Mouse (Mus musculus) embryonic facial prominence, embryonic 14.5 days (tissue): Measurements from ENCODE around the gene Txnip. TPM values are rescaled to one million over a fixed set of nuclear protein-coding genes. Genes with fewer than 3 reads are reported as not detected.

Experiments used
- ATAC-seq: fragments of 200-750 bp; cut with Nextera tagmentation; 2 replicates; pipeline ENCODE4 v1.8.0; 2017; ENCODE audit warnings: low read depth, moderate number of reproducible peaks, moderate TSS enrichment
- DNase-seq: peaks from one replicate; pipeline ENCODE4 v3.0.0-alpha.2; 2015; ENCODE audit warnings: low spot score
- H3K27ac ChIP-seq: fragments of 300-500 bp; sonication (generic); replicated peaks from 2 replicates; pipeline ENCODE4 v1.5.1; 2014; ENCODE audit warnings: low read depth, mild to moderate bottlenecking, low read length, moderate library complexity
- H3K27me3 ChIP-seq: fragments of 300-500 bp; sonication (generic); replicated peaks from 2 replicates; pipeline ENCODE4 v1.6.1; 2014; ENCODE audit warnings: low read length; ENCODE audit not compliant: control insufficient read depth, insufficient read depth
- H3K36me3 ChIP-seq: fragments of 300-500 bp; sonication (generic); 2 replicates; pipeline ENCODE4 v1.6.1; 2014; ENCODE audit warnings: low read length, mixed read lengths; ENCODE audit not compliant: control insufficient read depth, insufficient read depth
- H3K4me1 ChIP-seq: fragments of 300-500 bp; sonication (generic); 2 replicates; pipeline ENCODE4 v1.6.1; 2014; ENCODE audit warnings: antibody characterized with exemption, low read length; ENCODE audit not compliant: control insufficient read depth, insufficient read depth
- H3K4me2 ChIP-seq: fragments of 300-500 bp; sonication (generic); 2 replicates; pipeline ENCODE4 v1.6.1; 2014; ENCODE audit warnings: low read depth, mild to moderate bottlenecking, low read length, moderate library complexity, mixed read lengths
- H3K4me3 ChIP-seq: fragments of 300-500 bp; sonication (generic); 2 replicates; pipeline ENCODE4 v1.5.1; 2014; ENCODE audit warnings: low read depth, mild to moderate bottlenecking, low read length
- H3K9ac ChIP-seq: fragments of 300-500 bp; sonication (generic); 2 replicates; pipeline ENCODE4 v1.6.1; 2014; ENCODE audit warnings: low read depth, mild to moderate bottlenecking, low read length, moderate library complexity, mixed read lengths
- H3K9me3 ChIP-seq: fragments of 300-500 bp; sonication (generic); 2 replicates; pipeline ENCODE4 v1.6.1; 2016; ENCODE audit warnings: low read length; ENCODE audit not compliant: control insufficient read depth
- WGBS: fragments of 180-500 bp; shearing (Covaris S2); extraction: QIAGEN DNeasy Blood & Tissue Kit; methylation state at CpG from one replicate; pipeline ENCODE4 v1.1.7; 2014; 5-methylcytosine and 5-hydroxymethylcytosine counted together
- polyA plus RNA-seq: library from polyadenylated mRNA; unstranded; fragments of >200 nt; fragmentation: Nextera tagmentation; extraction: Ambion mirVana; gene quantifications from 2 replicates; pipeline ENCODE4 v1.2.1, GENCODE M21; 2014

The Txnip gene
- polyA plus RNA-seq, 1 experiment from 2014 or later = 160 TPM

- Histone ChIP-seq H3K4me2 (peak overlapping the region; percentile 23; the same call in 1 of the 2 replicates), H3K27me3 (no peaks in the 10 kb centered on the region), H3K9me3 (no peaks in the 10 kb centered on the region), H3K27ac (peak overlapping the region; percentile 80), H3K9ac (peak overlapping the region; percentile 36; the same call in 1 of the 2 replicates), H3K4me1 (peaks cover 20% of the 10 kb centered on the region), H3K4me3 (no peak overlapping the region), H3K36me3 (peaks cover 7% of the 10 kb centered on the region)
- DNase-seq (peak; percentile 89), ATAC-seq (peak; percentile 11; the same call in 1 of the 2 replicates)
- WGBS = 31% methylated on average over 12 of the region's 12 CpGs
Measured at GRCm38 (mm10) chr3:96555041-96555596, 2.6 kb upstream of the Txnip start.

GRCm38 (mm10) chr3:96555999-96556614 is 1.6 kb upstream of the Txnip start:
- WGBS = 77% methylated on average over 15 of the region's 15 CpGs
- H3K9me3 ChIP-seq = no peaks in the 10 kb centered on the region
- H3K4me3 ChIP-seq = peak overlapping the region; percentile 64; the same call in 1 of the 2 replicates
- ATAC-seq = no peak
- peak overlapping the region; percentile 84 for H3K4me2 ChIP-seq
- peak overlapping the region; percentile 91; the same call in 1 of the 2 replicates for H3K27ac ChIP-seq
- H3K4me1 ChIP-seq = peaks cover 29% of the 10 kb centered on the region
- no peak for DNase-seq
- H3K36me3 ChIP-seq = peaks cover 17% of the 10 kb centered on the region
- no peak overlapping the region for H3K9ac ChIP-seq
- H3K27me3 ChIP-seq = no peaks in the 10 kb centered on the region

DNA sequence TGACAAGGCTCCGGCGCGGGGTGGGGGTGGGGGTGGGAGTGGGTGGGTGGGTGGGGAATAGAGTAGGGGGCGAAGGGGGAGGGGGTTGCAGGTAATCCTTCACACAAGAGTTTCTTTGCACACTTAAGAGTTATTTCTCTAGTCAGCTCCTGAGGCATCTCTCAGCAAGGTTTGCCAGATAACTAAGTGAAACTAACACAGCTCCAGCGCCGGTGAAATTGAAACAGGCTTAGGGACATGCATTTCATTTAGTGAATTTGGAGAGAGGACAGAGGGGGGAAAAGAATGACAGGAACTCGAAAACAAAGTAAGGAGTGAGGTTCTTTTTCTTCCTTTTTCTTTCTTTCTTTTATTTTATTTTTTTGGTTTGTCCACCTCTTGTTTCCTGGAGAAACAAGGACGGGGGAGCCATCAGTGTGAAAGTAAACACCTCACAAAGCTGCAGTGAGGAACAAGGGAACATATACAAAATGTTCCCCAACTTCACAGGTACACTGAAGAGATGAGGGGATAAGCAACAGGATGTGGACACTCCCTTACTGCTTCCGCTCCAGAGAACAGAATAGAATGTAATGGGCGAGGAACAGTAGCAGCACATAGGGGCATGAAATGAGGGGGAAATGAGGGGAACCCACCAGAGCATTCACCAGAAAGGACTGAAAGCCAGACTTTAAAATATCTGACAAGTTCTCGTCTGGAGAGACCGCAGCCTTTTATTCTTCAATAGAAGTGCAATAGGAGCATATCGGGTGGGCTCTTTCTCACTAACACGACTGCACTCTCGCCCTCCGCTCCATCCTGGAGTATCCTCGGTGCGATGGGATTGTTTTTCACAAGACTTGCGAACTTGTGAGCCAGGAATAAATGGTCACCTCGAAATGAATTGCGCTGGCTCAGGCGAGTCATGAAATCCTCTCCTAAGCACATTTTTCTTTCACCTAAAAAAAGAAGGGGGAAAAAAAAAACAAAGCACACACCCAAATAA is 814 bp upstream of the Txnip start:
- Histone ChIP-seq H3K4me2 (peak overlapping the region; percentile 84), H3K4me1 (peaks cover 34% of the 10 kb centered on the region), H3K27me3 (no peaks in the 10 kb centered on the region), H3K9ac (peak overlapping the region; percentile 66), H3K36me3 (peaks cover 22% of the 10 kb centered on the region), H3K9me3 (no peaks in the 10 kb centered on the region), H3K4me3 (peak overlapping the region; percentile 64), H3K27ac (peak overlapping the region; percentile 91)
- WGBS = 3% methylated on average over 22 of the region's 22 CpGs
- DNase-seq = peak; percentile 44
- ATAC-seq = no peak

- H3K9ac ChIP-seq = peak overlapping the region; percentile 78
- no peaks in the 10 kb centered on the region for H3K9me3 ChIP-seq
- H3K4me2 ChIP-seq = peak overlapping the region; percentile 84
- WGBS = under 1% methylated on average over 17 of the region's 17 CpGs
- peaks cover 34% of the 10 kb centered on the region for H3K4me1 ChIP-seq
- H3K27me3 ChIP-seq = no peaks in the 10 kb centered on the region
- peak overlapping the region; percentile 64 for H3K4me3 ChIP-seq
- H3K36me3 ChIP-seq = peaks cover 22% of the 10 kb centered on the region
- H3K27ac ChIP-seq = peak overlapping the region; percentile 86
- ATAC-seq = no peak
- DNase-seq = no peak
Measured at GRCm38 (mm10) chr3:96558159-96558558, 402 bp downstream of the Txnip start.

DNA sequence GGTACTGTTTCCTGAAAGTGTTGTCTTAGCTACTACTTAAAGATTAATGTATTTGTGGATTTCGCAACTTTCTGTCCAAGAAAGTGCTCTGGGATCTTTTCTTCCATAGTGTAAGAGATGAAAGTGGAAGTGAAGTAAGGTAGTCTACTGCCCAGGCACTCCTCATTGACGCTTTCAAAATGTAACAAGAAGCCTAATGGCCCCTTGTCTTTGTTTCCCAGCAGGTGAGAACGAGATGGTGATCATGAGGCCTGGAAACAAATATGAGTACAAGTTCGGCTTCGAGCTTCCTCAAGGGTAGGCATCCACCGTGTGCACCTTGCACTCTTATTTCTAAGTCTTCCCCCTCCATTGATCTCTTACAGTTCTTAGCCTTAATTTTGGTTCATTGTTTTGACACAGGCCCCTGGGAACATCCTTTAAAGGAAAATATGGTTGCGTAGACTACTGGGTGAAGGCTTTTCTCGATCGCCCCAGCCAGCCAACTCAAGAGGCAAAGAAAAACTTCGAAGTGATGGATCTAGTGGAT is 975 bp downstream of the Txnip start:
- H3K27ac ChIP-seq = peak overlapping the region; percentile 86
- no peaks in the 10 kb centered on the region for H3K27me3 ChIP-seq
- H3K4me1 ChIP-seq = peaks cover 34% of the 10 kb centered on the region

DNA sequence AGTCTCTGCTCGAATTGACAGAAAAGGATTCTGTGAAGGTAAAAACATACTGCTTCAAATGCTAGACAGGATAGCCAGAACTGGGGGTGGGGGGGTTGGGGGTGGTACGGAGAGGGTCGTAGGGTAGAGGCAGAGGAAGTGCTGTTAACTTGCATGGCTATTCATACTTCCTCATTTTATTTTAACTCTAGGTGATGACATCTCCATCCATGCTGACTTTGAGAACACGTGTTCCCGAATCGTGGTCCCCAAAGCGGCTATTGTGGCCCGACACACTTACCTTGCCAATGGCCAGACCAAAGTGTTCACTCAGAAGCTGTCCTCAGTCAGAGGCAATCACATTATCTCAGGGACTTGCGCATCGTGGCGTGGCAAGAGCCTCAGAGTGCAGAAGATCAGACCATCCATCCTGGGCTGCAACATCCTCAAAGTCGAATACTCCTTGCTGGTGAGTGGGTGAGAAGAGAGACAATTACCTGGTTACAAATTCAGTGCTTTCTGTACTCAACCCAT is 1.7 kb downstream of the Txnip start:
- Histone ChIP-seq H3K27ac (peak overlapping the region; percentile 86; the same call in 1 of the 2 replicates), H3K4me3 (peak overlapping the region; percentile 64), H3K9ac (peak overlapping the region; percentile 78), H3K4me1 (peaks cover 37% of the 10 kb centered on the region), H3K4me2 (peak overlapping the region; percentile 84), H3K27me3 (no peaks in the 10 kb centered on the region), H3K36me3 (peaks cover 22% of the 10 kb centered on the region), H3K9me3 (no peaks in the 10 kb centered on the region)
- DNase-seq (no peak), ATAC-seq (no peak)
- WGBS = 71% methylated on average over 12 of the region's 12 CpGs

More for the DNA sequence above, 975 bp downstream of the Txnip start:
- peak overlapping the region; percentile 78 for H3K9ac ChIP-seq
- peaks cover 22% of the 10 kb centered on the region for H3K36me3 ChIP-seq
- peak overlapping the region; percentile 84 for H3K4me2 ChIP-seq
- ATAC-seq = no peak
- H3K4me3 ChIP-seq = peak overlapping the region; percentile 64
- WGBS = 37% methylated on average over 10 of the region's 10 CpGs
- DNase-seq = no peak
- no peaks in the 10 kb centered on the region for H3K9me3 ChIP-seq

- Histone ChIP-seq H3K4me3 (peak overlapping the region; percentile 64), H3K27me3 (no peaks in the 10 kb centered on the region), H3K36me3 (peaks cover 22% of the 10 kb centered on the region), H3K4me2 (peak overlapping the region; percentile 84), H3K4me1 (peaks cover 35% of the 10 kb centered on the region), H3K9me3 (no peaks in the 10 kb centered on the region), H3K9ac (peak overlapping the region; percentile 78), H3K27ac (0 out of 2 replicates have a peak overlapping the region, but pooled peaks have one; percentile 10)
- 85% methylated on average over 23 of the region's 23 CpGs for WGBS
- DNase-seq (no peak), ATAC-seq (no peak)
Measured at GRCm38 (mm10) chr3:96559911-96560850, 2.4 kb downstream of the Txnip start.
